Mouse (Mus musculus): ENCODE data around the gene Fam149b. TPM values are rescaled to one million over a fixed set of nuclear protein-coding genes. Genes with fewer than 3 reads are reported as not detected.

Fam149b gene
- 52.3 and 58.6 TPM in 2 replicates for polyA plus RNA-seq (2012; rRNA removed)

DNA sequence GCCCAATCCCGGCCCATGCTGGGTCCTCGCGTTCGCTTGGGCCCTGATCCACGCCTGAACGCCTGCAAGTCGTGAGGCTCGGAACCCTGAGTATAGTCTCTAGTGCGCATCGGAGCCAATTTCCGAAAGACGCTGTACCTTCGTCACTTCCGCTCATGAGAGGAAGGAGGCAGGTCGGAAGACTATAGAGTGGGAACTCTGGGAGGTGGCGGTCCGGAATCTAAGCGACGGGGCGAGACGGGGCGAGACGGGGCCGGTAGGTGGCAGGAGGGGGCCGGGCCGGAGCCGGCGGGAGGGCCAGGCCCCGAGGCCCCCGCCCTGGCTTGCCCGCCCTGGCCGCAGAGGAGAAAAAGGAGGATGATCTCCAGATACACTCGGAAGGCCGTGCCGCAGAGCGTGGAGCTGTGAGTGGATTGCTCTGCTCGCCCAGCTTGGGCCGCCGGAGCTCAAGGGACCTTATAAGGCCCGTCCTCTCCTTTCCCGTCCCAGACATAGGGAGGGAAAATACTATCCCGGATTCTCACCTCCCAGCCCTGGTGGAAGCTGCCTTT, at the start of gene Fam149b, which contains the start of gene Ecd:
TSS of gene Fam149b (plus strand) at position 172 of the 551 bp plus-strand sequence.
TSS of gene Ecd (minus strand) at position 131 of the 551 bp plus-strand sequence.

DNA sequence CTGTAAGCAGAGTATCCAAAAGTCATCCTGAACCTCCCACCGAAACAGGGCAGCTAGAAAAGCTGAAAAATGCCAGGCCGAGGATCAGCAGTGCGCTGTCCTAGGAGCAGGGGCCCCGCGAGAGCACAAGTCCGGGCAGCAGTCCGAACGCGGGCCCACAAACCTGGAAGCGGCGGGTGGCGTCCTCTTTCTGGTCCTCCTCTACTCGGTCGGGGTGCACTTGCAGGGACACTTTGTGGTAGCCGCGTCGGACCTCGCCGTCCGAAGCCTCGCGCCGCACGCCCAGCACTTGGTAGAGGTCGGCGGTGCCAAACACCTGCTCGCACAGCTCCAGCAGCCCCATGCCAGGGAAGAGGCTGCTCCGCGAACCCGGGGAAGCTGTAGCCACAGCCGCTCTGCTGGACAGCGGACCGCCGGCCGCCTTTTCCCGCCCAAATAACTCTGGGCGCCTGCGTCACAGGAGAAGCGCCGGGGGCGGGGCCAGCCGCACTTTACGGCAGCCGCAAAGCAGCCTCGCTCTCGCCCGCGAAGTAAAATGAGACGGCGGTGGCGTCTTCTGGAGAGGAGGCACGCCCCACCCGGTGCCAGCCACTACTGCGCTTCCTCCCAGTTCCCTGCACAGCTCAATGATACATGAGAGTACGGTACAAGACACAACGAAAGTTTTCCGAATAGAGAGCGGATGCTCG, 40.6 kb downstream of the Fam149b start, which contains the start of gene Dnajc9:
TSS of gene Dnajc9 (minus strand) at position 470 of the 689 bp plus-strand sequence.

DNA sequence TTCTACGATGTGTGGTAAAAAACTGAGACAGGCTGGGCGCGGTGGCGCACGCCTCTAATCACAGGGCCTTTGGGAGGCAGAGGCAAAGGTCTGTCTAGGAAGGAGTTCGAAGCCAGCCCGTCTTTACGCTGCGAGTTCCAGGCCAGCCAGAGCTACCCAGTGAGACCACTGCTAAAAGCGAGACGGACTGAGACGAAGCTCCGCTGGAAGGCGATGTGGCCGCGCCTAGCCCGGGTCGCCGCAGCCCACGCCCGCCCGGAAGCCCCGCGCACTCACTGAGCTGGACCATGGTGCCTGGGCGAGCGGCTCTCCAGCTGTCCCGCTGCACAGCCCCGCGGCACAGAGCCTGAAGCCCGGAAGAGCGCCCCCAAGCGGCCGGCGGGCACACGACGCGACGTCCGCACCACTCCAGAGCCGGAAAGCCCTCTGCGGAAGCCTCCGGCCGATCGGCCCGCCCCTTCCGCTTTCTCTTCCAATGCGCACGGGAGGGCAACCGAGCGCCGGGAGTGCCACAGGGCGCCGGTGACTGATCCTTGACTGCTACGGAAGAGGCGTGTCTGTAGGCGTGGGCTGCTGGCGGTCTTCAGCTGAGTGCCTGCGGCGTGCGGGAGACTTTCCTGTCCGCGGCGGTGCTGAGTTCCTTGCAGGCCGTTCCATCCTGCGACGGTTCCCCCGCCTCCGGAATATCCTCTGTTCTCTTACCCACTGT, 45.4 kb downstream of the Fam149b start, which contains the start of gene Mrps16:
TSS of gene Mrps16 (minus strand) at position 430 of the 709 bp plus-strand sequence.

Other genes with a start within 250 kb of the Fam149b start
- 6.3 and 7.1 TPM in 2 replicates for gene Saysd1, start 209.6 kb upstream of the Fam149b start, polyA plus RNA-seq (2012; rRNA removed)
- gene Kcnk5, start 166.4 kb upstream of the Fam149b start, polyA plus RNA-seq (2012; rRNA removed) = 5.6 and 6.9 TPM in 2 replicates
- gene Kcnk16, start 79.0 kb upstream of the Fam149b start, polyA plus RNA-seq (2012; rRNA removed) = 0.24 and 0.31 TPM in 2 replicates
- 19.2 and 22.0 TPM in 2 replicates for gene Nudt13, start 53.5 kb upstream of the Fam149b start, polyA plus RNA-seq (2012; rRNA removed)
- gene Ecd, start within 50 bp of the Fam149b start, polyA plus RNA-seq (2012; rRNA removed) = 37.3 and 46.3 TPM in 2 replicates
- 173 and 226 TPM in 2 replicates for gene Dnajc9, start 40.7 kb downstream of the Fam149b start, polyA plus RNA-seq (2012; rRNA removed)
- gene Mrps16, start 45.5 kb downstream of the Fam149b start, polyA plus RNA-seq (2012; rRNA removed) = 42.7 and 49.8 TPM in 2 replicates
- 0.31 and 0.43 TPM in 2 replicates for gene Cfap70, start 104.1 kb downstream of the Fam149b start, polyA plus RNA-seq (2012; rRNA removed)
- gene Anxa7, start 132.0 kb downstream of the Fam149b start, polyA plus RNA-seq (2012; rRNA removed) = 14.3 and 27.8 TPM in 2 replicates
- 4.0 and 4.6 TPM in 2 replicates for gene Mss51, start 148.7 kb downstream of the Fam149b start, polyA plus RNA-seq (2012; rRNA removed)
- gene Ppp3cb, start 198.4 kb downstream of the Fam149b start, polyA plus RNA-seq (2012; rRNA removed) = 66.8 and 96.5 TPM in 2 replicates